Mouse (Mus musculus) ES-E14 (cell line): ENCODE measurements around the gene Clasp1.

Source experiments
- CHD2 ChIP-seq: IDR thresholded peaks from 2 replicates; pipeline ENCODE4 v1.6.1; 2014; ENCODE audit warnings: mild to moderate bottlenecking, low read depth, low read length, inconsistent platforms
- HCFC1 ChIP-seq: IDR thresholded peaks from 2 replicates; pipeline ENCODE4 v1.6.1; 2012; ENCODE audit warnings: low read length, inconsistent platforms, borderline replicate concordance; ENCODE audit not compliant: insufficient read depth
- ZC3H11A ChIP-seq: IDR thresholded peaks from 2 replicates; pipeline ENCODE4 v1.6.1; 2012; ENCODE audit warnings: low read depth, mild to moderate bottlenecking, inconsistent platforms, low read length, borderline replicate concordance

DNA sequence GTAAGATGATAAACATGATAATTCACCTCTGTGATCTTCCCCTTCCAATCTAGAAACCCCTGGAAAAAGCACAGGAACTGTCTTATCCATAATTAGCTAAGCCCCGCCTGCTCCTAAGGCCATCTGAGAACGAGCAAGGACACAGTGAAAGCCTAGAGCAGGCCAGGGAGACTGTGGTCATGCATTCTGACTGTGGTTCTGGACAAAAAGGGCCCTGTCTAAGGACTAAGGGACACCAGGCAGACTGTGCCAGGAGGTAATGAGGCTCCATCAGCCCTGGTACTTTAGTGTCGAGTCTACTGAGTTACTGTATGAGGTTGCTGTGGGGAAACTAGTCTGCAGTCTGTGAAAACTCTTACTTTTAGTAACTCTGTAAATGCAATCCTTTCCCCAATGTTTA lies 96.7 kb downstream of the Clasp1 start:
- TF ChIP-seq ZC3H11A (no peak), HCFC1 (no peak), CHD2 (no peak)
